Mouse (Mus musculus): ENCODE results near the gene Rrnad1.

DNA sequence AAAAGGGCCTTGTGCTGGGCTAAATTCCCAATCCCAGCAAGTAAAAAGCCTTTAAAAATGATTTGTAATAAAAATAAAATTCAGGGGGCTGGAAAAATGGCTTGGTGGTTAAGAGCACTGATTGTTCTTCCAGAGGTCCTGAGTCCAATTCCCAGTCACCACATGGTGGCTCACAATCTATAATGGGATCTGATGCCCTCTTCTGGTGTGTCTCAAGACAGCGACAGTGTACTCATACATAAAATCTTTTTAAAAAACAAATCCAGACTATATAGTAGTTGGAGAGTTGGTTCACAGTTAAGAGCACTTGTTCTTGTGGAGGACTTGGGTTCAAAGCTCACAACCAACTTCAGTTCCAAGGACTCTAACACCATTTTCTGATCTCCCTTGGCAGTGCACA is 13.5 kb downstream of the Rrnad1 start:
- 0 out of 2 replicates have a peak, but pooled peaks have one; percentile 2 for TF ChIP-seq CTCF (conservative IDR thresholded peaks at IDR 0.05; ENCODE audit: insufficient read depth, insufficient read length, low read depth, low read length)
- TF ChIP-seq POLR2A (IDR thresholded peaks at IDR 0.05; ENCODE audit: low read depth, low read length): no peak
